Mouse (Mus musculus) forebrain, postnatal 0 days (tissue): ENCODE measurements at regions not wholly inside any gene's neighbourhood (a gene's known extent, or its start where the extent isn't known, plus 50 kb on each side); places are given as distances from the start of the nearest gene placed in this dataset.

Experiments
- ATAC-seq: fragments of 200-750 bp; cut with Nextera tagmentation; 2 replicates; pipeline ENCODE4 v1.8.0; 2017; ENCODE audit warnings: mild to moderate bottlenecking, moderate library complexity
- DNase-seq: peaks from one replicate; pipeline ENCODE4 v3.0.0-alpha.2; 2015
- H3K27ac ChIP-seq: fragments of 300-500 bp; sonication (generic); 2 replicates; pipeline ENCODE4 v1.5.1; 2014; ENCODE audit warnings: low read depth, mild to moderate bottlenecking, antibody characterized with exemption, low read length, moderate library complexity, mixed read lengths
- H3K27me3 ChIP-seq: fragments of 300-500 bp; sonication (generic); 2 replicates; pipeline ENCODE4 v1.6.1; 2014; ENCODE audit warnings: mild to moderate bottlenecking, low read length, mixed read lengths; ENCODE audit not compliant: insufficient read depth
- H3K36me3 ChIP-seq: fragments of 300-500 bp; sonication (generic); 2 replicates; pipeline ENCODE4 v1.6.1; 2014; ENCODE audit warnings: mild to moderate bottlenecking, moderate library complexity; ENCODE audit not compliant: insufficient read depth
- H3K4me1 ChIP-seq: fragments of 300-500 bp; sonication (generic); 2 replicates; pipeline ENCODE4 v1.6.1; 2014; ENCODE audit warnings: antibody characterized with exemption; ENCODE audit not compliant: insufficient read depth
- H3K4me2 ChIP-seq: fragments of 300-500 bp; sonication (generic); 2 replicates; pipeline ENCODE4 v1.6.1; 2014; ENCODE audit warnings: low read depth, mild to moderate bottlenecking, moderate library complexity
- H3K4me3 ChIP-seq: fragments of 300-500 bp; sonication (generic); 2 replicates; pipeline ENCODE4 v1.5.1; 2014; ENCODE audit warnings: low read depth, low read length, mixed read lengths
- H3K9ac ChIP-seq: fragments of 300-500 bp; sonication (generic); 2 replicates; pipeline ENCODE4 v1.6.1; 2014; ENCODE audit warnings: mild to moderate bottlenecking
- H3K9me3 ChIP-seq: fragments of 300-500 bp; sonication (generic); 2 replicates; pipeline ENCODE4 v1.6.1; 2016; ENCODE audit warnings: low read length
- CTCF ChIP-seq: sonication (generic); IDR thresholded peaks from 2 replicates; pipeline ENCODE4 v1.5.1; 2016; ENCODE audit warnings: antibody characterized with exemption, control low read depth, low read depth
- WGBS: fragments of 180-500 bp; shearing (Covaris S2); extraction: QIAGEN DNeasy Blood & Tissue Kit; methylation state at CpG from one replicate; pipeline ENCODE4 v1.1.7; 2014; 5-methylcytosine and 5-hydroxymethylcytosine counted together

DNA sequence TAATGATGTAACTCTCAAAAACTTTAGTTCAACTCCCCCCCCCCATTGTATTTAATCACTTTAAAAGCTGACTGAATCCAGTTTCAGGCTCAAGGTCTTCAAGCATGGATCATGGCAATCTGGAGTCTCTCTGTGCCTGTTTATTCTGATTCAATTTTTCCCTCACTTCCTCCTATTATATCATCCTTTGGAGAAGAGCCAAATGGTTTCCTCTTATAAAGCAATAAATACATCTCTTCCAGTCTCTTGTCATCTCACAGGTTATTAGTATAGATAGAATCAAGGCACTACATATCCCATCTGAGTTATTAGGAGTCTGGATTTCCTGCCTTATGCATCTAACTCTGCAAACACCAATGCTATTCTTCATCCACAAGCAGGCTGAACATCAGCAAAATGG lies 530.2 kb upstream of the Pdcd1 start:
- TF ChIP-seq CTCF: no peak
- Histone ChIP-seq H3K4me1 (no peaks in the 10 kb centered on the region), H3K36me3 (no peaks in the 10 kb centered on the region), H3K4me2 (no peak overlapping the region), H3K4me3 (no peak overlapping the region), H3K27ac (no peak overlapping the region), H3K27me3 (no peaks in the 10 kb centered on the region), H3K9me3 (0 out of 2 replicates have a peak, but pooled peaks cover 6% of the 10 kb centered on the region), H3K9ac (no peak overlapping the region)
- DNase-seq: no peak
- no peak for ATAC-seq

DNA sequence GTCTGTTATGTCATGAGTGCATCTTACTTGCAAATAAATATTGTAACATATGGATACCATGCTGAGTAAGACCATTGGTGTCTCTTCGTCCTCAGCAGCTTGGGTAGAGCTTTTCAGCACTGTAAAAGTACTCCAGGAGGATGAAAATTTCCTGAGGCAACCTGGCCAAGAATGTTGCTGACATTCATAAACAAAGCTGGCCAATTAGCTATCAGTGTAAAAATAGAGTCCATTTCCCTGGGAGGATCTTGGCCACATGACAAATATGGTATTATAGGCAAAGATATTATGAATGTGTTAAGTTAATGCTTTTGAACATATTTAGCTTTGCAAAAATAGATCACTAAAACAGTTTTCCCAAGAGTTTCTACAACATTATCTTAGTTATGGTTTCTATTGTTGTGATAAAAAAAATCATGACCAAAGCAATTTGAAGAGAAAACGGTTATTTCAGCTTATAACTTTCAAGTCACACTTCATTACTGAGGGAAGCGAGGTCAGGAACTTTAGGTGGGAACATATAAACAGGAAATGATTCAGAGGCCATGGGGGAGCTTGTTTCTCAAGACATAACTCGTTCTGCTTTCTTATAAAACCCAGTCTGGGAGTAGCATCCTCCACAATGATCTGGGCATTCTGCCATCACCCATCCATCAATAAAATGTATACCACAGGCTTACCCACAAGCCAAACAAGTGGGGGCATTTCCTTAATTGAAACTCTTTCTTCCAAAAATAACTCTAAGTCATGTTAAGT lies 529.5 kb upstream of the Pdcd1 start:
- ATAC-seq: no peak
- H3K4me1 ChIP-seq: no peaks in the 10 kb centered on the region
- no peaks in the 10 kb centered on the region for H3K27me3 ChIP-seq
- H3K4me3 ChIP-seq: no peak overlapping the region
- no peak overlapping the region for H3K27ac ChIP-seq
- no peak overlapping the region for H3K9ac ChIP-seq
- H3K36me3 ChIP-seq: no peaks in the 10 kb centered on the region
- DNase-seq: no peak
- 0 out of 2 replicates have a peak, but pooled peaks cover 6% of the 10 kb centered on the region for H3K9me3 ChIP-seq
- 58% methylated on average over 4 of the region's 4 CpGs for WGBS
- H3K4me2 ChIP-seq: no peak overlapping the region
- no peak for TF ChIP-seq CTCF

DNA sequence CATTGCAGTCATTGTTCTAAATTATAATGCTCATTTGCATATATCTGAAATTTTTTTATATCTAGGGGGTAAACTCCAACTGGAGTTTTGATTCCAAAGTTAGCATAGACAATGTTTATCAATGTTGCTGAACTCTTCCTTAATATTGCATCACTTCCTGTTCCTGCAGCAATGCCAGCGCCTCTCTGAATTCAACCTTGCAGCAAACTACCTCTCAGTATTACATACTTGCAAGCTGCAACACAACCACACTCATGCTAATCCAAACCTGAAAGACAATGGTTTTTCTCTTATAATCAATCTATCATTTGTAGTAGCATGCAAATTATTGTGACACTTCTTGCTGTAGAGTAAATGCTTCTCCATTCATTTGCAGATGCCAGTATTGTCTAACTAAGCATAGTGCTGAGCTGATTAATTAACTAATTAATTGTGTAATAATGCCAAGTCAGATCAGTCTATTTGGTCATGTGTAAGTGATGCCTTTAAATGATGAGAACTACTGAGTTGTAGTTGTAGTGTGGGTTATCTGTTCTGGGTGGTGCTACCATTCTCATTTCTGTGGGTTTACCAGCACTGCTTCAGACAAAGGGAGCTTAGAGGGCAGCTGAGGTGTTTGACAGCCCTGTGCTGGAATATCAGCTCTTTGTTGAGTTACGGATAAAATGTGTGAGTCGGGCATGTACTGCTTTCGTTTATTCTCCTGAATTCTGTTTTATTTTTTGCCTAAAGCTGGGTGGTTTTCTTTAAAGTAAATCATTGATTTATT lies 480.6 kb upstream of the Pdcd1 start:
- no peaks in the 10 kb centered on the region for H3K27me3 ChIP-seq
- peak; percentile 27; the same call in 1 of the 2 replicates for ATAC-seq
- no peak for TF ChIP-seq CTCF
- WGBS: 47% methylated on average over 4 of the region's 4 CpGs
- no peaks in the 10 kb centered on the region for H3K36me3 ChIP-seq
- no peaks in the 10 kb centered on the region for H3K9me3 ChIP-seq
- no peak overlapping the region for H3K27ac ChIP-seq
- no peak overlapping the region for H3K9ac ChIP-seq
- no peak for DNase-seq
- no peaks in the 10 kb centered on the region for H3K4me1 ChIP-seq
- H3K4me3 ChIP-seq: no peak overlapping the region
- no peak overlapping the region for H3K4me2 ChIP-seq

DNA sequence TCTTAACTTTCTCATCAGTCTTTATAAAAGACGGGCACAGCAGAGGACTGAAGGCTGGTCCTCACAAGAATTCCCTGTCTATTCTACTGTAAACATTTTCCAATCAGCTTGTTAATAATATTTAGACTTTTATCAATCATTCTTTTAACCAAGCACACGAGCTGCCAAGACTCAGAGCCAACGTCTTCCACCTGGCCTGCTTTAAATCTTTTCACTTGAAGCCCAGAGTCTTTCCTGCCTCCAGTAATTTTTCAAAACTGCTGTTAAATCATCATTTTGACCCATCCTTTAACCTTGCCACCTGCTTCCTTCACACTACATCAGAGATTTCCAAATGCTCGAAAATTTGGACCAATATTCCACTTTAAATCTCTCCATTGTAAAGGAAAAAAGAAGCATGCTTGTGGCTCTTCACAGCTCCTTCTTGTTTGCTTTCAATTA lies 451.7 kb upstream of the Pdcd1 start:
- DNase-seq (peak; percentile 67), ATAC-seq (no peak)
- no peak for TF ChIP-seq CTCF
- no peaks in the 10 kb centered on the region for H3K4me1 ChIP-seq
- no peaks in the 10 kb centered on the region for H3K9me3 ChIP-seq
- no peaks in the 10 kb centered on the region for H3K27me3 ChIP-seq
- H3K4me3 ChIP-seq: no peak overlapping the region
- no peak overlapping the region for H3K9ac ChIP-seq
- H3K4me2 ChIP-seq: no peak overlapping the region
- 16% methylated on average over 4 of the region's 4 CpGs for WGBS
- H3K27ac ChIP-seq: 0 out of 2 replicates have a peak overlapping the region, but pooled peaks have one; percentile 66
- no peaks in the 10 kb centered on the region for H3K36me3 ChIP-seq

DNA sequence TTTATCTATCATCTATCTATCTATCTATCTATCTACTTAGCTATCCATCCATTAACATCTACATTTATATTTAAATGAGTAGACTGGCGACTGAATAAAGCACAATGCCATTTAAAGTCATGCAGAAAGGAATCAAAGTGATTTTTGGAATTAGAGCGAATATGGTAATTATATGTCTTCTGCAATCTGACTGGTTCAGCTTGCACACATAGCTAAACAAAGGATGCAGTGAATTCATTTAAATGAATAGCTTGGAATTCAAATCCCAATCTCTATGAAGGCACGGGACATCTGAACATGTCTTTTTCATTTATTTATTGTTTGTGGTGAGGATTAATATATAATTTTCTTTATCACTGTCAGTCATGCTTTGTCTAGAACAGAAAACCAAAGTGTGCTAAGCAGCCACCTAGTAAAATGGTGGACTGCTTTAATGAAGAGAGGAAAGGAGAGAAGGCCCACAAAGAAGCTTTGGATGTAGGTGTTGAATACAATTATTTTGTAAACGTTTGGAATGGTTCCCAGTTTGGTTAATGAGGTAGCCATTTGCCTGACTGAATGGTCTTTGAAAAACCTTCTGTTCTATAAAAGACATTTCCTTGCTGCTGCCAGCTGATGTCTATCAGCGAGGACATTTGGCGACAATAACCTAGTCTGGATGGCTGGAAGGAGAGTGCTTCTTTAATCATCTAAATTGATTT lies 451.2 kb upstream of the Pdcd1 start:
- Histone ChIP-seq H3K36me3 (no peaks in the 10 kb centered on the region), H3K9me3 (no peaks in the 10 kb centered on the region), H3K4me2 (no peak overlapping the region), H3K4me1 (no peaks in the 10 kb centered on the region), H3K27me3 (no peaks in the 10 kb centered on the region), H3K9ac (no peak overlapping the region), H3K4me3 (no peak overlapping the region), H3K27ac (peak overlapping the region; percentile 66; the same call in 1 of the 2 replicates)
- TF ChIP-seq CTCF: no peak
- 15% methylated on average over 6 of the region's 6 CpGs for WGBS
- ATAC-seq (peak; percentile 65), DNase-seq (peak; percentile 72)

DNA sequence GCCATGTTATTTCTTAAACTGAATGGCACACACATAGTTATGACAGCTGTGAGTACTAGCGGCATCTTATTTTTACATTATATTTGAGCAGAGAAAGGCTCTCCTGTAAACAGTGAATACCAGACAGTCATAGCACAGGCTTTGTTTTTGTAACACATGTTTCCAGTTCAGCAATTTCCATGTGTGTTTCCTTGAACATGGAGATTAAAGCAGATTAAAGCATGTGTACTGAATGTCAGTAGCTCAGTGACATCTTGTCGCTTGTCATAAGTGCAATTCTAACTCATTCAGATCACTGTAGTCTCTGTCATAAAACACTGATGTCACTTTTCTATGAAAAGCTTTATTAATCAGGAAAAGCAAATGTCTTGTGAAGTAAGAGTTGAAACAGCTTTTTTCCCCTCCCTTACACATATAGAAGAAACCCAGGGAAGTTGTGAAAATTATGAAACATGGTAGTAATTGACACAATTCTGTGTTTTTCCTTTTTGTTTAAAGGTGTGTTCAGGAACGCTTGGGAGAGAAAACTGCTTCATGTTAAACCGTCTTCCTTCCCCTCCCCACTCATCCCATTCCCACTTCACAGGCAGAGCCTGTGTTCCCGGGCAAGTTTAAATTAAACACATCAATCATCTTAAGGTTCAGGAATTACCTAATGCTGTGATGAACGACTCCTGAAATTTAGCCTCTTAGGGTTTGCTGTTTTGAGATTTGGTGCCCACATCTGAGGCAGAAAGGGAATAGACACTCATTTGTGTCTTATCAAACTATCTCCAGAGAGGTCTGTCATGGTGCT lies 449.9 kb upstream of the Pdcd1 start:
- ATAC-seq: peak; percentile 82
- Histone ChIP-seq H3K4me3 (no peak overlapping the region), H3K4me1 (no peaks in the 10 kb centered on the region), H3K9me3 (no peaks in the 10 kb centered on the region), H3K36me3 (no peaks in the 10 kb centered on the region), H3K27me3 (no peaks in the 10 kb centered on the region), H3K9ac (no peak overlapping the region), H3K27ac (no peak overlapping the region), H3K4me2 (no peak overlapping the region)
- no peak for TF ChIP-seq CTCF
- peak; percentile 57 for DNase-seq
- WGBS: 26% methylated on average over 6 of the region's 6 CpGs
